Mouse (Mus musculus): ENCODE data around the gene Ubac2. TPM values are rescaled to one million over a fixed set of nuclear protein-coding genes. Genes with fewer than 3 reads are reported as not detected.

Gene Ubac2
- total RNA-seq, 2 experiments from 2014 or later: 31.5 to 35.8 TPM

GRCm38 (mm10) chr14:121932180-121932579 is 53.8 kb downstream of the Ubac2 start:
- no peak for DNase-seq
- TF ChIP-seq CTCF (IDR thresholded peaks at IDR 0.05): no peak
- H3K4me3 ChIP-seq: no peak overlapping the region
- 0 out of 2 replicates have a peak overlapping the region, but pooled peaks have one; percentile 31 for H3K27ac ChIP-seq
- intact Hi-C loops (cut with DNase I): no loop called here

GRCm38 (mm10) chr14:121933906-121934596 is 55.6 kb downstream of the Ubac2 start:
- no peak overlapping the region for H3K27ac ChIP-seq
- H3K4me3 ChIP-seq: no peak overlapping the region
- intact Hi-C loops (cut with DNase I): no loop called here
- no peak for TF ChIP-seq CTCF (IDR thresholded peaks at IDR 0.05)
- DNase-seq: no peak

GRCm38 (mm10) chr14:121934597-121934946 is 56.2 kb downstream of the Ubac2 start:
- no peak for TF ChIP-seq CTCF (IDR thresholded peaks at IDR 0.05)
- DNase-seq: no peak
- intact Hi-C loops (cut with DNase I): no loop called here

GRCm38 (mm10) chr14:121936356-121936755 is 57.9 kb downstream of the Ubac2 start:
- intact Hi-C loops (cut with DNase I): no loop called here
- TF ChIP-seq CTCF (IDR thresholded peaks at IDR 0.05): no peak
- Histone ChIP-seq H3K4me3 (no peak overlapping the region), H3K27ac (no peak overlapping the region)
- DNase-seq: no peak

More at GRCm38 (mm10) chr14:121934597-121934946, 56.2 kb downstream of the Ubac2 start:
- H3K4me3 ChIP-seq: no peak overlapping the region
- H3K27ac ChIP-seq: no peak overlapping the region

GRCm38 (mm10) chr14:121936856-121937255 is 58.4 kb downstream of the Ubac2 start:
- DNase-seq: no peak
- intact Hi-C loops (cut with DNase I): no loop called here
- no peak overlapping the region for H3K27ac ChIP-seq
- no peak for TF ChIP-seq CTCF (IDR thresholded peaks at IDR 0.05)
- no peak overlapping the region for H3K4me3 ChIP-seq

GRCm38 (mm10) chr14:121937601-121938255 is 59.3 kb downstream of the Ubac2 start:
- DNase-seq: no peak
- Histone ChIP-seq H3K4me3 (no peak overlapping the region), H3K27ac (peak overlapping the region; percentile 61)
- TF ChIP-seq CTCF (IDR thresholded peaks at IDR 0.05): no peak
- intact Hi-C loops (cut with DNase I): no loop called here

- no peak for TF ChIP-seq CTCF (IDR thresholded peaks at IDR 0.05)
- H3K4me3 ChIP-seq: no peak overlapping the region
- intact Hi-C loops (cut with DNase I): no loop called here
- H3K27ac ChIP-seq: peak overlapping the region; percentile 61
- DNase-seq: no peak
Measured at GRCm38 (mm10) chr14:121938256-121939191, 60.1 kb downstream of the Ubac2 start.

- Histone ChIP-seq H3K4me3 (no peak overlapping the region), H3K27ac (0 out of 2 replicates have a peak overlapping the region, but pooled peaks have one; percentile 31)
- DNase-seq: no peak
- no peak for TF ChIP-seq CTCF (IDR thresholded peaks at IDR 0.05)
- intact Hi-C loops (cut with DNase I): no loop called here
Measured at GRCm38 (mm10) chr14:121939582-121939981, 61.2 kb downstream of the Ubac2 start.

- no peak for DNase-seq
- Histone ChIP-seq H3K27ac (no peak overlapping the region), H3K4me3 (no peak overlapping the region)
- intact Hi-C loops (cut with DNase I): no loop called here
- TF ChIP-seq CTCF (IDR thresholded peaks at IDR 0.05): no peak
Measured at GRCm38 (mm10) chr14:121946131-121946530, 67.7 kb downstream of the Ubac2 start.

GRCm38 (mm10) chr14:121946728-121947127 is 68.3 kb downstream of the Ubac2 start:
- no peak for DNase-seq
- intact Hi-C loops (cut with DNase I): no loop called here
- no peak overlapping the region for H3K4me3 ChIP-seq
- no peak overlapping the region for H3K27ac ChIP-seq
- TF ChIP-seq CTCF (IDR thresholded peaks at IDR 0.05): no peak

GRCm38 (mm10) chr14:121947201-121947760 is 68.9 kb downstream of the Ubac2 start:
- Histone ChIP-seq H3K4me3 (no peak overlapping the region), H3K27ac (no peak overlapping the region)
- TF ChIP-seq CTCF (IDR thresholded peaks at IDR 0.05): no peak
- intact Hi-C loops (cut with DNase I): no loop called here
- no peak for DNase-seq

- intact Hi-C loops (cut with DNase I): no loop called here
- DNase-seq: no peak
- Histone ChIP-seq H3K27ac (no peak overlapping the region), H3K4me3 (no peak overlapping the region)
- TF ChIP-seq CTCF (IDR thresholded peaks at IDR 0.05): no peak
Measured at GRCm38 (mm10) chr14:121947966-121948365, 69.5 kb downstream of the Ubac2 start.
